Mouse (Mus musculus) hindbrain, embryonic 10.5 days (tissue): ENCODE data around the gene Tomm70a. TPM values are rescaled to one million over a fixed set of nuclear protein-coding genes. Genes with fewer than 3 reads are reported as not detected.
A peak's percentile ranks its signal among the peaks of the same experiment; 100 is the strongest.

Experiments used
- DNase-seq: peaks from one replicate; pipeline ENCODE4 v3.0.0-alpha.2; 2017; ENCODE audit warnings: low spot score
- H3K27ac ChIP-seq: fragments of 300-500 bp; sonication (generic); 2 replicates; pipeline ENCODE4 v1.5.1; 2016; ENCODE audit warnings: mild to moderate bottlenecking, moderate library complexity
- H3K27me3 ChIP-seq: fragments of 300-500 bp; sonication (generic); 2 replicates; pipeline ENCODE4 v1.6.1; 2016; ENCODE audit warnings: mild to moderate bottlenecking; ENCODE audit not compliant: poor library complexity, insufficient read depth, severe bottlenecking
- H3K36me3 ChIP-seq: fragments of 300-500 bp; sonication (generic); 2 replicates; pipeline ENCODE4 v1.6.1; 2016; ENCODE audit warnings: mild to moderate bottlenecking, moderate library complexity
- H3K4me1 ChIP-seq: fragments of 300-500 bp; sonication (generic); replicated peaks from 2 replicates; pipeline ENCODE4 v1.6.1; 2016; ENCODE audit warnings: mild to moderate bottlenecking
- H3K4me3 ChIP-seq: fragments of 300-500 bp; sonication (generic); 2 replicates; pipeline ENCODE4 v1.5.1; 2016; ENCODE audit warnings: mild to moderate bottlenecking, moderate library complexity
- H3K9me3 ChIP-seq: fragments of 300-500 bp; sonication (generic); 2 replicates; pipeline ENCODE4 v1.6.1; 2016; ENCODE audit warnings: mild to moderate bottlenecking, moderate library complexity
- WGBS: fragments of 180-500 bp; shearing (Covaris S2); methylation state at CpG from one replicate; pipeline ENCODE4 v1.1.7; 2016; 5-methylcytosine and 5-hydroxymethylcytosine counted together
- polyA plus RNA-seq: library from polyadenylated mRNA; unstranded; fragments of >200 nt; fragmentation: Nextera tagmentation; extraction: Ambion mirVana; gene quantifications from 2 replicates; pipeline ENCODE4 v1.2.1, GENCODE M21; 2016

Tomm70a gene
- 48.3 and 48.9 TPM in 2 replicates for polyA plus RNA-seq

GRCm38 (mm10) chr16:57120913-57121815, at the start of gene Tomm70a:
Gene Tomm70a (plus strand): TSS chr16:57121703.
- Histone ChIP-seq H3K27ac (peak within 1 kb of the TSS; percentile 97), H3K9me3 (no peaks in the 10 kb centered on the region), H3K4me1 (peaks cover 16% of the 10 kb centered on the region), H3K27me3 (no peaks in the 10 kb centered on the region), H3K4me3 (peak within 1 kb of the TSS; percentile 98), H3K36me3 (no peaks in the 10 kb centered on the region)
- under 1% methylated on average over 37 of the region's 37 CpGs for WGBS
- DNase-seq, result peak; percentile 95

- no peak for DNase-seq
- no peaks in the 10 kb centered on the region for H3K9me3 ChIP-seq
- H3K27me3 ChIP-seq, result no peaks in the 10 kb centered on the region
- H3K36me3 ChIP-seq, result no peaks in the 10 kb centered on the region
- WGBS, result 79% methylated on average over 7 of the region's 7 CpGs
- H3K27ac ChIP-seq, result no peak overlapping the region
- no peaks in the 10 kb centered on the region for H3K4me1 ChIP-seq
- no peak overlapping the region for H3K4me3 ChIP-seq
These were observed 45.5 kb upstream of the Tomm70a start for GRCm38 (mm10) chr16:57075986-57076385.

GRCm38 (mm10) chr16:57079577-57079976, 41.9 kb upstream of the Tomm70a start:
- no peaks in the 10 kb centered on the region for H3K27me3 ChIP-seq
- WGBS, result 89% methylated on average over 4 of the region's 4 CpGs
- no peaks in the 10 kb centered on the region for H3K9me3 ChIP-seq
- H3K36me3 ChIP-seq, result no peaks in the 10 kb centered on the region
- H3K4me1 ChIP-seq, result no peaks in the 10 kb centered on the region
- no peak for DNase-seq
- no peak overlapping the region for H3K27ac ChIP-seq
- no peak overlapping the region for H3K4me3 ChIP-seq

GRCm38 (mm10) chr16:57092460-57092859, 29.0 kb upstream of the Tomm70a start:
- Histone ChIP-seq H3K9me3 (no peaks in the 10 kb centered on the region), H3K4me3 (no peak overlapping the region), H3K27me3 (no peaks in the 10 kb centered on the region), H3K27ac (no peak overlapping the region), H3K4me1 (no peaks in the 10 kb centered on the region), H3K36me3 (no peaks in the 10 kb centered on the region)
- WGBS, result 48% methylated on average over 4 of the region's 4 CpGs
- peak; percentile 31 for DNase-seq

- DNase-seq, result no peak
- no peaks in the 10 kb centered on the region for H3K27me3 ChIP-seq
- H3K9me3 ChIP-seq, result no peaks in the 10 kb centered on the region
- H3K36me3 ChIP-seq, result no peaks in the 10 kb centered on the region
- H3K4me3 ChIP-seq, result no peak overlapping the region
- H3K27ac ChIP-seq, result no peak overlapping the region
- H3K4me1 ChIP-seq, result no peaks in the 10 kb centered on the region
- 72% methylated on average over 6 of the region's 6 CpGs for WGBS
These were observed 28.4 kb upstream of the Tomm70a start for GRCm38 (mm10) chr16:57092911-57093605.

GRCm38 (mm10) chr16:57098468-57099144, 22.9 kb upstream of the Tomm70a start:
- Histone ChIP-seq H3K36me3 (no peaks in the 10 kb centered on the region), H3K9me3 (no peaks in the 10 kb centered on the region)

GRCm38 (mm10) chr16:57099572-57100237, 21.8 kb upstream of the Tomm70a start:
- Histone ChIP-seq H3K4me1 (no peaks in the 10 kb centered on the region), H3K4me3 (no peak overlapping the region), H3K36me3 (no peaks in the 10 kb centered on the region), H3K9me3 (no peaks in the 10 kb centered on the region), H3K27ac (no peak overlapping the region), H3K27me3 (no peaks in the 10 kb centered on the region)
- WGBS, result 81% methylated on average over 5 of the region's 5 CpGs
- no peak for DNase-seq

More at GRCm38 (mm10) chr16:57098468-57099144, 22.9 kb upstream of the Tomm70a start:
- no peak overlapping the region for H3K27ac ChIP-seq
- 70% methylated on average over 7 of the region's 7 CpGs for WGBS
- H3K4me1 ChIP-seq, result no peaks in the 10 kb centered on the region
- DNase-seq, result no peak
- H3K4me3 ChIP-seq, result no peak overlapping the region
- H3K27me3 ChIP-seq, result no peaks in the 10 kb centered on the region

- H3K9me3 ChIP-seq, result no peaks in the 10 kb centered on the region
These were observed 20.3 kb upstream of the Tomm70a start for GRCm38 (mm10) chr16:57101174-57101573.

GRCm38 (mm10) chr16:57106185-57106960, 15.1 kb upstream of the Tomm70a start:
- no peak for DNase-seq
- H3K27me3 ChIP-seq, result no peaks in the 10 kb centered on the region
- H3K9me3 ChIP-seq, result no peaks in the 10 kb centered on the region
- 83% methylated on average over 5 of the region's 5 CpGs for WGBS
- no peaks in the 10 kb centered on the region for H3K36me3 ChIP-seq
- no peak overlapping the region for H3K27ac ChIP-seq
- no peaks in the 10 kb centered on the region for H3K4me1 ChIP-seq
- no peak overlapping the region for H3K4me3 ChIP-seq

More at GRCm38 (mm10) chr16:57101174-57101573, 20.3 kb upstream of the Tomm70a start:
- H3K27ac ChIP-seq, result no peak overlapping the region
- no peak overlapping the region for H3K4me3 ChIP-seq
- H3K4me1 ChIP-seq, result no peaks in the 10 kb centered on the region
- WGBS, result 92% methylated on average over 1 of the region's 1 CpGs
- no peak for DNase-seq
- H3K27me3 ChIP-seq, result no peaks in the 10 kb centered on the region
- no peaks in the 10 kb centered on the region for H3K36me3 ChIP-seq

- H3K27ac ChIP-seq, result no peak overlapping the region
- DNase-seq, result no peak
- no peaks in the 10 kb centered on the region for H3K36me3 ChIP-seq
- H3K4me1 ChIP-seq, result no peaks in the 10 kb centered on the region
- no peak overlapping the region for H3K4me3 ChIP-seq
- no peaks in the 10 kb centered on the region for H3K27me3 ChIP-seq
- H3K9me3 ChIP-seq, result no peaks in the 10 kb centered on the region
These were observed 5.4 kb upstream of the Tomm70a start for GRCm38 (mm10) chr16:57116066-57116465.

GRCm38 (mm10) chr16:57117562-57117961, 3.9 kb upstream of the Tomm70a start:
- Histone ChIP-seq H3K4me3 (no peak overlapping the region), H3K4me1 (peaks cover 3% of the 10 kb centered on the region), H3K9me3 (no peaks in the 10 kb centered on the region), H3K36me3 (no peaks in the 10 kb centered on the region), H3K27ac (no peak overlapping the region), H3K27me3 (no peaks in the 10 kb centered on the region)
- WGBS, result 74% methylated on average over 2 of the region's 2 CpGs
- DNase-seq, result no peak
